Mouse (Mus musculus) kidney, embryonic 14.5 days (tissue): ENCODE results near the gene Dpt. TPM values are rescaled to one million over a fixed set of nuclear protein-coding genes. Genes with fewer than 3 reads are reported as not detected.

Experiments used
- ATAC-seq: fragments of 200-750 bp; cut with Nextera tagmentation; 2 replicates; pipeline ENCODE4 v1.8.0; 2017; ENCODE audit warnings: moderate number of reproducible peaks, mild to moderate bottlenecking, moderate TSS enrichment, moderate library complexity; ENCODE audit not compliant: low FRiP score, low TSS enrichment
- H3K27ac ChIP-seq: fragments of 300-500 bp; sonication (generic); 2 replicates; pipeline ENCODE4 v1.5.1; 2014; ENCODE audit warnings: low read depth, mild to moderate bottlenecking, low read length, moderate library complexity, mixed read lengths
- H3K27me3 ChIP-seq: fragments of 300-500 bp; sonication (generic); 2 replicates; pipeline ENCODE4 v1.6.1; 2014; ENCODE audit warnings: mild to moderate bottlenecking, low read length; ENCODE audit not compliant: control insufficient read depth, insufficient read depth
- H3K36me3 ChIP-seq: fragments of 300-500 bp; sonication (generic); 2 replicates; pipeline ENCODE4 v1.6.1; 2014; ENCODE audit warnings: low read length, mixed read lengths; ENCODE audit not compliant: control insufficient read depth, insufficient read depth
- H3K4me1 ChIP-seq: fragments of 300-500 bp; sonication (generic); 2 replicates; pipeline ENCODE4 v1.6.1; 2014; ENCODE audit warnings: low read length, mixed read lengths; ENCODE audit not compliant: control insufficient read depth, insufficient read depth
- H3K4me2 ChIP-seq: fragments of 300-500 bp; sonication (generic); replicated peaks from 2 replicates; pipeline ENCODE4 v1.6.1; 2014; ENCODE audit warnings: low read depth, mild to moderate bottlenecking, low read length
- H3K4me3 ChIP-seq: fragments of 300-500 bp; sonication (generic); 2 replicates; pipeline ENCODE4 v1.5.1; 2014; ENCODE audit warnings: mild to moderate bottlenecking, low read length
- H3K9ac ChIP-seq: fragments of 300-500 bp; sonication (generic); 2 replicates; pipeline ENCODE4 v1.6.1; 2014; ENCODE audit warnings: low read depth, mild to moderate bottlenecking, low read length, moderate library complexity
- H3K9me3 ChIP-seq: fragments of 300-500 bp; sonication (generic); 2 replicates; pipeline ENCODE4 v1.6.1; 2016; ENCODE audit warnings: low read length; ENCODE audit not compliant: control insufficient read depth
- WGBS: fragments of 180-500 bp; shearing (Covaris S2); extraction: QIAGEN DNeasy Blood & Tissue Kit; methylation state at CpG from one replicate; pipeline ENCODE4 v1.1.7; 2014; 5-methylcytosine and 5-hydroxymethylcytosine counted together
- polyA plus RNA-seq: library from polyadenylated mRNA; unstranded; fragments of >200 nt; fragmentation: Nextera tagmentation; extraction: Ambion mirVana; gene quantifications from 2 replicates; pipeline ENCODE4 v1.2.1, GENCODE M21; 2014

Dpt gene
- 0.29 TPM in 1 of 2 replicates, not detected in the other for polyA plus RNA-seq

DNA sequence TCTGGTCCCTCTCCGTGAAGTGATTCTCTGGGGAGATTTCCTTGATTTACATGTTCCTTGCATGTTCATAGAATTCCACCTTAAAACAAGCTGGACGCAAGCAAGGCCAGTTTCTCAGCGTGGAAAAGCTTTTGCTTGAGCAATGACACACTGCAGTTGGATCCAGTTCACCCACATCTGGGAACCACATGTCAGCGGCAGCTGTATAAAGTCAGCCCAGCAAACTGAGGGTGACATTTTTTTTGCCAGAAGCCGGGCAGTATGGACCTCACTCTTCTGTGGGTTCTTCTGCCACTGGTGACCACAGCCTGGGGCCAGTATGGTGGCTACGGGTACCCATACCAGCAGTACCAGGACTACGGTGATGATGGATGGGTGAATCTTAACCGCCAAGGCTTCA, at the start of gene Dpt:
Dpt (plus strand) TSS at position 174 of the 400 bp plus-strand sequence.
- no peak within 1 kb of the TSS for H3K9ac ChIP-seq
- no peak for ATAC-seq
- no peak within 1 kb of the TSS for H3K4me3 ChIP-seq
- H3K9me3 ChIP-seq: no peaks in the 10 kb centered on the region
- no peak within 1 kb of the TSS for H3K27ac ChIP-seq
- no peak within 1 kb of the TSS for H3K4me2 ChIP-seq
- 81% methylated on average over 8 of the region's 8 CpGs for WGBS
- H3K27me3 ChIP-seq: no peaks in the 10 kb centered on the region
- no peaks in the 10 kb centered on the region for H3K36me3 ChIP-seq
- H3K4me1 ChIP-seq: no peaks in the 10 kb centered on the region

GRCm38 (mm10) chr1:164753736-164754135, 42.7 kb upstream of the Dpt start:
- H3K4me3 ChIP-seq: no peak overlapping the region
- H3K9ac ChIP-seq: no peak overlapping the region
- H3K27ac ChIP-seq: no peak overlapping the region
- WGBS: 94% methylated on average over 4 of the region's 4 CpGs
- no peaks in the 10 kb centered on the region for H3K9me3 ChIP-seq
- H3K27me3 ChIP-seq: no peaks in the 10 kb centered on the region
- no peak for ATAC-seq
- H3K4me2 ChIP-seq: no peak overlapping the region
- no peaks in the 10 kb centered on the region for H3K4me1 ChIP-seq
- H3K36me3 ChIP-seq: no peaks in the 10 kb centered on the region

GRCm38 (mm10) chr1:164755671-164756070, 40.8 kb upstream of the Dpt start:
- no peaks in the 10 kb centered on the region for H3K4me1 ChIP-seq
- ATAC-seq: no peak
- H3K9me3 ChIP-seq: no peaks in the 10 kb centered on the region
- no peak overlapping the region for H3K27ac ChIP-seq
- no peak overlapping the region for H3K4me2 ChIP-seq
- 83% methylated on average over 3 of the region's 3 CpGs for WGBS
- H3K4me3 ChIP-seq: no peak overlapping the region
- H3K9ac ChIP-seq: no peak overlapping the region
- no peaks in the 10 kb centered on the region for H3K36me3 ChIP-seq
- H3K27me3 ChIP-seq: no peaks in the 10 kb centered on the region

- ATAC-seq: no peak
- Histone ChIP-seq H3K9me3 (no peaks in the 10 kb centered on the region), H3K27me3 (no peaks in the 10 kb centered on the region), H3K27ac (no peak overlapping the region), H3K4me1 (no peaks in the 10 kb centered on the region), H3K9ac (no peak overlapping the region), H3K36me3 (no peaks in the 10 kb centered on the region), H3K4me2 (no peak overlapping the region), H3K4me3 (no peak overlapping the region)
- WGBS: 78% methylated on average over 2 of the region's 2 CpGs
Observed at GRCm38 (mm10) chr1:164756951-164757350, 39.5 kb upstream of the Dpt start.

GRCm38 (mm10) chr1:164758401-164758800, 38.0 kb upstream of the Dpt start:
- Histone ChIP-seq H3K4me3 (no peak overlapping the region), H3K4me2 (no peak overlapping the region), H3K36me3 (no peaks in the 10 kb centered on the region), H3K9ac (no peak overlapping the region), H3K9me3 (no peaks in the 10 kb centered on the region), H3K4me1 (no peaks in the 10 kb centered on the region), H3K27me3 (no peaks in the 10 kb centered on the region), H3K27ac (no peak overlapping the region)
- no peak for ATAC-seq
- 74% methylated on average over 2 of the region's 2 CpGs for WGBS

- WGBS: 62% methylated on average over 2 of the region's 2 CpGs
- no peaks in the 10 kb centered on the region for H3K4me1 ChIP-seq
- ATAC-seq: no peak
- H3K9me3 ChIP-seq: no peaks in the 10 kb centered on the region
- no peak overlapping the region for H3K4me2 ChIP-seq
- no peak overlapping the region for H3K4me3 ChIP-seq
- no peak overlapping the region for H3K27ac ChIP-seq
- no peaks in the 10 kb centered on the region for H3K36me3 ChIP-seq
- H3K27me3 ChIP-seq: no peaks in the 10 kb centered on the region
- H3K9ac ChIP-seq: no peak overlapping the region
Observed at GRCm38 (mm10) chr1:164762276-164762675, 34.2 kb upstream of the Dpt start.

- Histone ChIP-seq H3K9me3 (no peaks in the 10 kb centered on the region), H3K4me3 (no peak overlapping the region)
Observed at GRCm38 (mm10) chr1:164766646-164767045, 29.8 kb upstream of the Dpt start.

DNA sequence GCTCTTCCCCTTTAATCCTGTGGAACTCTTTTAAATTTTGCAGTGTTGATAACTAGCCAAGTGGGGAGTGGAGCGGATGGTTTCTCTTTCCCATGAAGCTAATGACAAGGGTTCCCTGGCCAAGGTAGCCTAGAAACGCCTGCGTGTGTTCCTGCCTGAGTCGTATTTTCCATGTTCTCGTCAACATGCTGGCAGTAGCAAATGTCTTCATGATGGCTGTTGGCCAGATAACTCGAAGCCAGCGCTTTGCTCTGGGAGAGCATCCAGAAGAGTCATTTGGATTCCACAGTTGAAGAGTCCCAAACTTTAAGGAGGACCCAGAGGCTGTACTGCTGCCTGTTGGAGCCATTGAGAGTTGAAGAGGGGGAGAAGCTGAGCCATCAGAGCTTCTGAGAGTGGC, 25.8 kb upstream of the Dpt start:
- Histone ChIP-seq H3K9me3 (no peaks in the 10 kb centered on the region), H3K27me3 (no peaks in the 10 kb centered on the region), H3K4me1 (no peaks in the 10 kb centered on the region), H3K9ac (no peak overlapping the region), H3K36me3 (no peaks in the 10 kb centered on the region), H3K4me2 (no peak overlapping the region), H3K4me3 (no peak overlapping the region), H3K27ac (no peak overlapping the region)
- 80% methylated on average over 7 of the region's 7 CpGs for WGBS
- no peak for ATAC-seq

More at GRCm38 (mm10) chr1:164766646-164767045, 29.8 kb upstream of the Dpt start:
- H3K27me3 ChIP-seq: no peaks in the 10 kb centered on the region
- H3K4me1 ChIP-seq: no peaks in the 10 kb centered on the region
- H3K9ac ChIP-seq: no peak overlapping the region
- WGBS: 87% methylated on average over 3 of the region's 3 CpGs
- no peak for ATAC-seq
- no peak overlapping the region for H3K27ac ChIP-seq
- no peak overlapping the region for H3K4me2 ChIP-seq
- no peaks in the 10 kb centered on the region for H3K36me3 ChIP-seq

GRCm38 (mm10) chr1:164780851-164781510, 15.5 kb upstream of the Dpt start:
- WGBS: 33% methylated on average over 7 of the region's 7 CpGs
- no peak for ATAC-seq
- Histone ChIP-seq H3K4me3 (no peak overlapping the region), H3K9me3 (no peaks in the 10 kb centered on the region), H3K27me3 (no peaks in the 10 kb centered on the region), H3K4me2 (no peak overlapping the region), H3K36me3 (no peaks in the 10 kb centered on the region), H3K9ac (no peak overlapping the region), H3K4me1 (no peaks in the 10 kb centered on the region), H3K27ac (no peak overlapping the region)
